Mouse (Mus musculus): Measurements from ENCODE around the gene Ppm1h. TPM values are rescaled to one million over a fixed set of nuclear protein-coding genes. Genes with fewer than 3 reads are reported as not detected.

Ppm1h gene
- total and polyA plus RNA-seq, 2 experiments from 2014 or later: 31.1 to 31.7 TPM

GRCm38 (mm10) chr10:122717754-122718415 is 39.3 kb downstream of the Ppm1h start:
- H3K36me3 ChIP-seq (ENCODE audit: insufficient read depth): no peaks in the 10 kb centered on the region
- ATAC-seq: peak; percentile 71
- TF ChIP-seq CTCF (IDR thresholded peaks at IDR 0.05; ENCODE audit: low read depth): no peak
- no peaks in the 10 kb centered on the region for H3K27me3 ChIP-seq (ENCODE audit: insufficient read depth, low read length)
- H3K9me3 ChIP-seq (ENCODE audit: low read length): no peaks in the 10 kb centered on the region
- 32% methylated on average over 14 of the region's 14 CpGs for WGBS
- H3K4me1 ChIP-seq (ENCODE audit: insufficient read depth): peaks cover 34% of the 10 kb centered on the region
- peak overlapping the region; percentile 9; the same call in 1 of the 2 replicates for H3K4me2 ChIP-seq (ENCODE audit: low read depth)
- DNase-seq: peak; percentile 68
- H3K4me3 ChIP-seq (ENCODE audit: low read depth, low read length): no peak overlapping the region
- H3K27ac ChIP-seq (ENCODE audit: low read depth, low read length): peak overlapping the region; percentile 66
- no peak overlapping the region for H3K9ac ChIP-seq

DNA sequence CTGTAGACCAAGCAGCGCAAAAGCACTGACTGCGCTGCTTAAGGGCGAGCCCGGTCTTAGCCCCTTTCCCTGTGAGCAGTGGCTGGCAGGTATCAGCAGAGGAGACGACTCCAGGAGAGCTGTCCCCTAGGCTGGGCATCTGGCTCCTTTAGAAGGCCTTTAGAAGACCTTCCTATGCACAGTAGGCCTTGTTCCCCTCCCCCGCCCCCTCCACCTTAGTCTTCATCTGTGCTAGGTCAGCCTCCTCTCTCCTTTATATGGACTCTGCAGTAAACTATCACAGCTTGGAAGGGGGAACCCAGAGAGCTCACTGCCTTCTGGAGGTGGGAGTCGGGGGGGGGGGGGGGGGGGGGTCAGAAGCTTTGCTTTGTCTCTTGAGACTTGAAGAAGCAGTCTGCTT is 40.4 kb downstream of the Ppm1h start:
- peaks cover 34% of the 10 kb centered on the region for H3K4me1 ChIP-seq (ENCODE audit: insufficient read depth)
- DNase-seq: no peak
- no peaks in the 10 kb centered on the region for H3K27me3 ChIP-seq (ENCODE audit: insufficient read depth, low read length)
- no peak overlapping the region for H3K27ac ChIP-seq (ENCODE audit: low read depth, low read length)
- H3K9ac ChIP-seq: no peak overlapping the region
- no peaks in the 10 kb centered on the region for H3K36me3 ChIP-seq (ENCODE audit: insufficient read depth)
- no peak for ATAC-seq
- no peaks in the 10 kb centered on the region for H3K9me3 ChIP-seq (ENCODE audit: low read length)
- no peak overlapping the region for H3K4me2 ChIP-seq (ENCODE audit: low read depth)
- WGBS: 42% methylated on average over 7 of the region's 7 CpGs
- H3K4me3 ChIP-seq (ENCODE audit: low read depth, low read length): no peak overlapping the region
- no peak for TF ChIP-seq CTCF (IDR thresholded peaks at IDR 0.05; ENCODE audit: low read depth)

GRCm38 (mm10) chr10:122722111-122722510 is 43.5 kb downstream of the Ppm1h start:
- ATAC-seq (no peak), DNase-seq (no peak)
- TF ChIP-seq CTCF (IDR thresholded peaks at IDR 0.05; ENCODE audit: low read depth): no peak
- Histone ChIP-seq H3K27me3 (ENCODE audit: insufficient read depth, low read length) (no peaks in the 10 kb centered on the region), H3K27ac (ENCODE audit: low read depth, low read length) (no peak overlapping the region), H3K36me3 (ENCODE audit: insufficient read depth) (no peaks in the 10 kb centered on the region), H3K9me3 (ENCODE audit: low read length) (no peaks in the 10 kb centered on the region), H3K4me3 (ENCODE audit: low read depth, low read length) (no peak overlapping the region), H3K4me2 (ENCODE audit: low read depth) (no peak overlapping the region), H3K9ac (no peak overlapping the region), H3K4me1 (ENCODE audit: insufficient read depth) (peaks cover 13% of the 10 kb centered on the region)
- WGBS: 78% methylated on average over 6 of the region's 6 CpGs

GRCm38 (mm10) chr10:122724692-122725091 is 46.1 kb downstream of the Ppm1h start:
- H3K27ac ChIP-seq (ENCODE audit: low read depth, low read length): no peak overlapping the region
- H3K9ac ChIP-seq: no peak overlapping the region
- peak; percentile 84 for ATAC-seq
- no peak for TF ChIP-seq CTCF (IDR thresholded peaks at IDR 0.05; ENCODE audit: low read depth)
- no peaks in the 10 kb centered on the region for H3K36me3 ChIP-seq (ENCODE audit: insufficient read depth)
- H3K27me3 ChIP-seq (ENCODE audit: insufficient read depth, low read length): no peaks in the 10 kb centered on the region
- 69% methylated on average over 4 of the region's 4 CpGs for WGBS
- H3K4me2 ChIP-seq (ENCODE audit: low read depth): no peak overlapping the region
- H3K4me1 ChIP-seq (ENCODE audit: insufficient read depth): no peaks in the 10 kb centered on the region
- peak; percentile 47 for DNase-seq
- H3K9me3 ChIP-seq (ENCODE audit: low read length): no peaks in the 10 kb centered on the region
- H3K4me3 ChIP-seq (ENCODE audit: low read depth, low read length): no peak overlapping the region

- Histone ChIP-seq H3K27me3 (ENCODE audit: insufficient read depth, low read length) (no peaks in the 10 kb centered on the region), H3K36me3 (ENCODE audit: insufficient read depth) (no peaks in the 10 kb centered on the region), H3K27ac (ENCODE audit: low read depth, low read length) (no peak overlapping the region), H3K4me2 (ENCODE audit: low read depth) (no peak overlapping the region), H3K9me3 (ENCODE audit: low read length) (no peaks in the 10 kb centered on the region), H3K4me1 (ENCODE audit: insufficient read depth) (no peaks in the 10 kb centered on the region), H3K9ac (no peak overlapping the region), H3K4me3 (ENCODE audit: low read depth, low read length) (no peak overlapping the region)
- TF ChIP-seq CTCF (IDR thresholded peaks at IDR 0.05; ENCODE audit: low read depth): no peak
- ATAC-seq (no peak), DNase-seq (no peak)
- WGBS: 72% methylated on average over 4 of the region's 4 CpGs
Measured at GRCm38 (mm10) chr10:122727228-122727627, 48.7 kb downstream of the Ppm1h start.

GRCm38 (mm10) chr10:122728172-122728571 is 49.6 kb downstream of the Ppm1h start:
- Histone ChIP-seq H3K27me3 (ENCODE audit: insufficient read depth, low read length) (no peaks in the 10 kb centered on the region), H3K4me2 (ENCODE audit: low read depth) (no peak overlapping the region), H3K4me1 (ENCODE audit: insufficient read depth) (no peaks in the 10 kb centered on the region), H3K9me3 (ENCODE audit: low read length) (no peaks in the 10 kb centered on the region), H3K36me3 (ENCODE audit: insufficient read depth) (no peaks in the 10 kb centered on the region), H3K27ac (ENCODE audit: low read depth, low read length) (no peak overlapping the region), H3K9ac (no peak overlapping the region), H3K4me3 (ENCODE audit: low read depth, low read length) (no peak overlapping the region)
- no peak for ATAC-seq
- TF ChIP-seq CTCF (IDR thresholded peaks at IDR 0.05; ENCODE audit: low read depth): no peak
- DNase-seq: no peak
- 87% methylated on average over 2 of the region's 2 CpGs for WGBS

DNA sequence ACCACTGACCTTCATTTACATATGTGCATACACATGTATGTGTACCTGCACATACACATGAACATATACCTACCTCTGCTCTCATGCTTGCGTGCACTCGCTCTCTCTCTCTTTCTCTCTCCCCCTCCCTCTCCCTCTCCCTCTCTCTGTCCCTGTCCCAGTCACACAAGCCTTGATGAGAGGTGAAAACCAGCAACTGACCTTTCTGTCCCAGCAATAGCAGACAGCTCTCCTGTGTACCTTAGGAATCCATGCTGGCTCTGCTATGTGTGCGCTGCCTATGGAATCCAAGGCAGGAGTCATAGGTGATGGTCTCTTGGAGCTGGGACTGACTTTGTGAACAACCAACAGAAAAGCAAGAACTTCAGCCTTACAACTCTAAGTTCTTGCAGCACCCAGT is 53.6 kb downstream of the Ppm1h start:
- no peak for DNase-seq
- Histone ChIP-seq H3K27me3 (ENCODE audit: insufficient read depth, low read length) (no peaks in the 10 kb centered on the region), H3K9ac (no peak overlapping the region), H3K36me3 (ENCODE audit: insufficient read depth) (no peaks in the 10 kb centered on the region), H3K4me3 (ENCODE audit: low read depth, low read length) (no peak overlapping the region), H3K4me1 (ENCODE audit: insufficient read depth) (no peaks in the 10 kb centered on the region), H3K4me2 (ENCODE audit: low read depth) (no peak overlapping the region), H3K9me3 (ENCODE audit: low read length) (no peaks in the 10 kb centered on the region), H3K27ac (ENCODE audit: low read depth, low read length) (no peak overlapping the region)
- WGBS: 98% methylated on average over 3 of the region's 3 CpGs
- TF ChIP-seq CTCF (IDR thresholded peaks at IDR 0.05; ENCODE audit: low read depth): no peak
- no peak for ATAC-seq

Data from forebrain, postnatal 0 days (tissue).